Mouse (Mus musculus) liver, embryonic 14.5 days (tissue): Measurements from ENCODE around the gene Tle4.

Experiments used
- CTCF ChIP-seq: IDR thresholded peaks from 2 replicates; pipeline ENCODE4 v1.5.1; 2016; ENCODE audit warnings: antibody characterized with exemption, low read depth, control low read depth
- EP300 ChIP-seq: IDR thresholded peaks from 2 replicates; pipeline ENCODE4 v1.6.1; 2016; ENCODE audit warnings: antibody characterized with exemption, low read depth

- TF ChIP-seq CTCF: no peak
- no peak for TF ChIP-seq EP300
Observed at GRCm38 (mm10) chr19:14598690-14599288, 938 bp upstream of the Tle4 start.
